Mouse (Mus musculus) brain, embryonic 14.5 days (tissue): ENCODE data around the gene Cdh13. TPM values are rescaled to one million over a fixed set of nuclear protein-coding genes. Genes with fewer than 3 reads are reported as not detected.

Source experiments
- DNase-seq: peaks from one replicate; pipeline ENCODE4 v3.0.0-alpha.2; 2011; ENCODE audit warnings: low read depth
- CTCF ChIP-seq: fragments of 200-500 bp; IDR thresholded peaks from 2 replicates; pipeline ENCODE4 v1.5.1; 2012; ENCODE audit warnings: inconsistent platforms, mild to moderate bottlenecking, moderate library complexity, borderline replicate concordance; ENCODE audit not compliant: insufficient read depth, insufficient read length; ENCODE audit errors: extremely low read depth
- POLR2A ChIP-seq: fragments of 200-500 bp; IDR thresholded peaks from 2 replicates; pipeline ENCODE4 v1.6.1; 2012; ENCODE audit warnings: mild to moderate bottlenecking, inconsistent platforms, borderline replicate concordance; ENCODE audit not compliant: poor library complexity, insufficient read depth, insufficient read length, severe bottlenecking; ENCODE audit errors: extremely low read depth
- polyA plus RNA-seq: library from polyadenylated mRNA; depleted of rRNA; stranded (reverse); fragments of >200 nt; gene quantifications from 2 replicates; pipeline ENCODE4 v1.2.3, GENCODE M21; 2012

Gene Cdh13
- polyA plus RNA-seq, 1 experiment: 58.5 TPM

GRCm38 (mm10) chr8:118851361-118851760, 567.8 kb downstream of the Cdh13 start:
- DNase-seq: no peak
- TF ChIP-seq CTCF (no peak), POLR2A (no peak)

GRCm38 (mm10) chr8:118852861-118853260, 569.3 kb downstream of the Cdh13 start:
- DNase-seq: peak; percentile 28
- no peak for TF ChIP-seq CTCF
- TF ChIP-seq POLR2A: no peak

GRCm38 (mm10) chr8:118854656-118855055, 571.1 kb downstream of the Cdh13 start:
- TF ChIP-seq CTCF (no peak), POLR2A (no peak)
- DNase-seq: no peak

GRCm38 (mm10) chr8:118866332-118866731, 582.8 kb downstream of the Cdh13 start:
- peak; percentile 42 for DNase-seq
- TF ChIP-seq POLR2A (no peak), CTCF (no peak)

- DNase-seq: no peak
- TF ChIP-seq CTCF (no peak), POLR2A (no peak)
Observed at GRCm38 (mm10) chr8:118870711-118871110, 587.2 kb downstream of the Cdh13 start.

- TF ChIP-seq POLR2A (no peak), CTCF (no peak)
- DNase-seq: peak; percentile 73
Observed at GRCm38 (mm10) chr8:118879939-118880825, 596.6 kb downstream of the Cdh13 start.

- DNase-seq: peak; percentile 47
- TF ChIP-seq POLR2A (no peak), CTCF (no peak)
Observed at GRCm38 (mm10) chr8:118884296-118884695, 600.8 kb downstream of the Cdh13 start.

GRCm38 (mm10) chr8:118884988-118885387, 601.5 kb downstream of the Cdh13 start:
- TF ChIP-seq CTCF (no peak), POLR2A (no peak)
- DNase-seq: no peak

- peak; percentile 53 for DNase-seq
- no peak for TF ChIP-seq POLR2A
- no peak for TF ChIP-seq CTCF
Observed at GRCm38 (mm10) chr8:118902402-118902801, 618.9 kb downstream of the Cdh13 start.

GRCm38 (mm10) chr8:118916513-118916912, 633.0 kb downstream of the Cdh13 start:
- peak; percentile 3; the same call in 1 of the 2 replicates for TF ChIP-seq CTCF
- TF ChIP-seq POLR2A: no peak
- DNase-seq: no peak

GRCm38 (mm10) chr8:118937412-118937811, 653.9 kb downstream of the Cdh13 start:
- DNase-seq: no peak
- TF ChIP-seq POLR2A: no peak
- no peak for TF ChIP-seq CTCF

- no peak for TF ChIP-seq POLR2A
- no peak for TF ChIP-seq CTCF
- peak; percentile 55 for DNase-seq
Observed at GRCm38 (mm10) chr8:118938025-118938424, 654.5 kb downstream of the Cdh13 start.

- TF ChIP-seq POLR2A: no peak
- no peak for TF ChIP-seq CTCF
- peak; percentile 64 for DNase-seq
Observed at GRCm38 (mm10) chr8:118951766-118952741, 668.5 kb downstream of the Cdh13 start.
